Mouse (Mus musculus): ENCODE results near the gene Naa15. TPM values are rescaled to one million over a fixed set of nuclear protein-coding genes. Genes with fewer than 3 reads are reported as not detected.
A peak's percentile ranks its signal among the peaks of the same experiment; 100 is the strongest.
"Not testable (repeated sequence)": the region's sequence is repeated elsewhere in the genome, so short reads cannot be mapped to it uniquely, and the experiment has no call there.

The Naa15 gene
- polyA plus RNA-seq, 1 experiment from 2014 or later = 65.4 TPM

DNA sequence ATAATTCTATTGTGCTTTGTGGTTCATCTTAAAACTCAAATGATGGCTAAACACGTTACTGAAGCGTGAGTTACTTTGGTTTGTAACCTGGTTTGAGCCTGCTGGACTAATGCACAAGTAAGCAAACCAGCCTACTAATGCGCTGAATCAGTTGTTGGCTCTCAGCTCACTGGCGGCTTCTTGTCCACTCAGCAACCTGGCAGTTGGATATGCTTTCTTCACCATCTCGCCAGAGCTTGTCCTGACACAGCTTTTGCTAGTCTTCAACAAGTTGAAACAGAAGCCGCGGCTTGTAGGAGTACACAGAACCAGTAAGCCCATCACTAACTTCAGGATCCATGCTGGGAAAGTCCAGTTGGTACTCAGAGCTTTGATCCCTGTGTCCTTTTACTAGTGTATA lies 2.5 kb upstream of the Naa15 start:
- H3K27me3 ChIP-seq = no peaks in the 10 kb centered on the region
- H3K9ac ChIP-seq = no peak overlapping the region
- no peaks in the 10 kb centered on the region for H3K36me3 ChIP-seq
- no peak overlapping the region for H3K4me3 ChIP-seq
- H3K4me1 ChIP-seq = peaks cover 7% of the 10 kb centered on the region; the same call in 1 of the 2 replicates
- H3K4me2 ChIP-seq (replicated peaks) = no peak overlapping the region
- 87% methylated on average over 7 of the region's 7 CpGs for WGBS
- no peak overlapping the region for H3K27ac ChIP-seq
- no peaks in the 10 kb centered on the region for H3K9me3 ChIP-seq
- no peak for ATAC-seq (ENCODE audit: insufficient number of reproducible peaks, insufficient read depth, low FRiP score, low TSS enrichment)

DNA sequence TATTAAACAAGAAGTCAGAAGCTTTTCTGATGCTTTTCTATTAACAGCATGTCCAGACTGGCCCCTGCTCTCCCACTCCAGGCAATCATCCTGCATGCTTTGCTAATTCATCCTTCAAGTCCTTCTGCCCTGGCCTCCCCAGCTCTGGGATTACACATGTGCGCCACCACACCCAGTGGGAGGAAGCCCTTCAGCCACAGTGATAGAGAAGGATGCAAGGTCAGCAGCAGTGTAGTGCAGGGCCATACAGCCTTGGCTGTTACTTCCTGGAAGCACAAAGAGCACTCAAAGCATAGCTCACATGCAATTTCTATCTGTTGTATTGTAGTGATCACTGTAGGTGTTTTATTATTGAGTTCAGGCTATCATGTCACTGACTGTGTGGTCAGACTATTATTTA lies 1.7 kb upstream of the Naa15 start:
- Histone ChIP-seq H3K4me3 (no peak overlapping the region), H3K9ac (no peak overlapping the region), H3K4me1 (peaks cover 12% of the 10 kb centered on the region), H3K4me2 (replicated peaks) (no peak overlapping the region), H3K27me3 (no peaks in the 10 kb centered on the region), H3K36me3 (no peaks in the 10 kb centered on the region), H3K27ac (no peak overlapping the region), H3K9me3 (no peaks in the 10 kb centered on the region)
- 90% methylated on average over 1 of the region's 1 CpGs for WGBS
- no peak for ATAC-seq (ENCODE audit: insufficient number of reproducible peaks, insufficient read depth, low FRiP score, low TSS enrichment)

DNA sequence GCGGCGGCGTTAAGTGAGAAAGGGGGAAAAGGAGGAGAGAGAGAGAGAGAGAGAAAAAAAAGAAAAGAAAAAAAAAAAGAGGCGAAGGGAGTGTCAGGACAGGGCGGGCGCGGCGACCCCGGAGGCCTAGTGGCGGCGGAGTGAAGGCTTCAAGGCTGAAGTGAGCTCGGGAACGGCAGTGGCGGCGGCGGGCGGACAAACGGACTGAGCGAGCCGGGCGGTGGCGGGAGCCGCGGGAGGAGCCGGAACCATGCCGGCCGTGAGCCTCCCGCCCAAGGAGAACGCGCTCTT lies 1.1 kb downstream of the Naa15 start:
- peak overlapping the region; percentile 98 for H3K9ac ChIP-seq
- peak overlapping the region; percentile 76 for H3K4me2 ChIP-seq (replicated peaks)
- peak overlapping the region; percentile 94 for H3K27ac ChIP-seq
- peak; percentile 41; the same call in 1 of the 2 replicates for ATAC-seq (ENCODE audit: insufficient number of reproducible peaks, insufficient read depth, low FRiP score, low TSS enrichment)
- no peaks in the 10 kb centered on the region for H3K9me3 ChIP-seq
- WGBS = 0% methylated on average over 23 of the region's 30 CpGs
- peak overlapping the region; percentile 99 for H3K4me3 ChIP-seq
- H3K4me1 ChIP-seq = peaks cover 16% of the 10 kb centered on the region
- H3K27me3 ChIP-seq = no peaks in the 10 kb centered on the region
- no peaks in the 10 kb centered on the region for H3K36me3 ChIP-seq

DNA sequence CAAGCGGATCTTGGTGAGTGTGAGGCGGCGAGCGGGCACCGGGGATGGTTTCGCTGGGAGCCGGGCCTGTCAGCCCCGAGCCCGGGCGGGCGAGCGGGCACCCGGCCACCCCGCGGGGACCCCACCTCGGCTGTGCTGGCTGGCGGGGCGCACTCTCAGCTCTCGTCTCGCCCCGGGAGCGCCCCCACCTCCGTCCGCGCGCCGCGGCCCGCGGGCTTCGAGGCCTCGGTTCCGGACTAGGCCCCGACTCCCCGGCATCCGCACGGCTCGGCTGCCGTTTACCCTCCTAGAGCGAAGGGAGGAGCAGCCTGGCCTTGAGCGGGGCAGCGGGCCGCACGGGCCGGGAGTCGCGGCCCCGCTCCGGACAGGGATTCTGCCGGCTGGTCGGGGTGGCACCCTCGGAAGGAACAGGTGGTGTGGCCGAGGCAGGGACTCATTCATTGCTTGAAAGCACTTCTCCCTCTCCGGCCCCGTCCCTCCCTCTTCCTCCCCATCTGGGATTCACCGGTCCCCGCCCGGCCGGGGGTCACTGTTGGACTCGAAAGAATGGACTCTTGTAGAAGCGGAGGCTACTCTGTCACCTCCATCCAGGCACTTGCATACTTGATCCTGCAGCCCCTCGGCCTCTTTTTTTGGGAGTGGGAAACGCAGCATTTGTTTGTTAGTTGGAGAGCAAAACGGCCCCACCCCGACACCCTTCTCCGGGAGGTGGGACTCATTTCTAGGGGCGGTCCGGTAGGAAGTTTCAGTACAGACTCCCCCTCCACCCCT lies 1.6 kb downstream of the Naa15 start:
- peak overlapping the region; percentile 94 for H3K27ac ChIP-seq
- H3K4me1 ChIP-seq = peaks cover 16% of the 10 kb centered on the region
- peak overlapping the region; percentile 99 for H3K4me3 ChIP-seq
- H3K27me3 ChIP-seq = no peaks in the 10 kb centered on the region
- H3K36me3 ChIP-seq = no peaks in the 10 kb centered on the region
- no peaks in the 10 kb centered on the region for H3K9me3 ChIP-seq
- H3K4me2 ChIP-seq (replicated peaks) = peak overlapping the region; percentile 76
- peak; percentile 57; the same call in 1 of the 2 replicates for ATAC-seq (ENCODE audit: insufficient number of reproducible peaks, insufficient read depth, low FRiP score, low TSS enrichment)
- peak overlapping the region; percentile 98 for H3K9ac ChIP-seq
- under 1% methylated on average over 66 of the region's 68 CpGs for WGBS

DNA sequence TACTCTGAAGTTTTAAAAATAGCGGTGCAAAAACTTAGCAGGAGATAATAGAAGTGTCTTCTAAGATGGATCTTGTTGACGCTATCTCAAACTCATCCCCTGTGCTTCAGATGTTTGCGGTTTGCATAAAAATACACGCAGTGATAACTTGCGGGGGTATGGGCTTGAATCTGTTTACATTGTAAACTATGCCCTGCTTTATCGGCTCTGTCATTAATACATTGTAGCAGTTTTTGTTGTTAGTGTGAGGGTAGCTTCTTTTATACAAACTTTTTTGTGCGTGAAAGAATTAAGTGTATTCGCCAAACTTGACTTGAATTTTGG lies 2.1 kb downstream of the Naa15 start:
- WGBS = 6% methylated on average over 8 of the region's 8 CpGs
- Histone ChIP-seq H3K4me1 (peaks cover 16% of the 10 kb centered on the region), H3K27me3 (no peaks in the 10 kb centered on the region), H3K4me3 (peak overlapping the region; percentile 99), H3K36me3 (no peaks in the 10 kb centered on the region), H3K4me2 (replicated peaks) (peak overlapping the region; percentile 76), H3K27ac (peak overlapping the region; percentile 94; the same call in 1 of the 2 replicates), H3K9ac (peak overlapping the region; percentile 98), H3K9me3 (no peaks in the 10 kb centered on the region)
- ATAC-seq (ENCODE audit: insufficient number of reproducible peaks, insufficient read depth, low FRiP score, low TSS enrichment) = no peak

DNA sequence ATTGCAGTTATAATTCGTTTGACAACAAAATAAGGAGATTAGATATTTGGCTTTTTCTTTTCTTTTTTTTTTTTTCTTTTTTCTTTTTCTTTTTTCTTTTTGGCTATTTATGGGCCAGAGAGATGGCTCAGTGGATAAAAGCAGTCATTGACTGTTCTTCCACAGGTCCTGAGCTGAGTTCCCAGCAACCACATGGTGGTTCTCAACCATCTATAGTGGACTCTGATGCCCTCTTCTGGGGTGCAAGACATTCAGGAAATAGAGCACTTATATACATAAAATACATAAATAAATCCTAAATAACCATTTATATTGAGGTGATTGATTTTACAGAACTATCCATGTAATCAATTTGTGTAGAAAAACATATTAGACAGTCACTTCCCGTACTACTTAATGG lies 2.5 kb downstream of the Naa15 start:
- H3K27me3 ChIP-seq = no peaks in the 10 kb centered on the region
- peaks cover 16% of the 10 kb centered on the region for H3K4me1 ChIP-seq
- no peaks in the 10 kb centered on the region for H3K9me3 ChIP-seq
- peak overlapping the region; percentile 98; the same call in 1 of the 2 replicates for H3K9ac ChIP-seq
- 44% methylated on average over 2 of the region's 2 CpGs for WGBS
- ATAC-seq (ENCODE audit: insufficient number of reproducible peaks, insufficient read depth, low FRiP score, low TSS enrichment) = no peak
- H3K4me2 ChIP-seq (replicated peaks) = peak overlapping the region; percentile 76
- H3K27ac ChIP-seq = no peak overlapping the region
- no peaks in the 10 kb centered on the region for H3K36me3 ChIP-seq
- peak overlapping the region; percentile 99 for H3K4me3 ChIP-seq

DNA sequence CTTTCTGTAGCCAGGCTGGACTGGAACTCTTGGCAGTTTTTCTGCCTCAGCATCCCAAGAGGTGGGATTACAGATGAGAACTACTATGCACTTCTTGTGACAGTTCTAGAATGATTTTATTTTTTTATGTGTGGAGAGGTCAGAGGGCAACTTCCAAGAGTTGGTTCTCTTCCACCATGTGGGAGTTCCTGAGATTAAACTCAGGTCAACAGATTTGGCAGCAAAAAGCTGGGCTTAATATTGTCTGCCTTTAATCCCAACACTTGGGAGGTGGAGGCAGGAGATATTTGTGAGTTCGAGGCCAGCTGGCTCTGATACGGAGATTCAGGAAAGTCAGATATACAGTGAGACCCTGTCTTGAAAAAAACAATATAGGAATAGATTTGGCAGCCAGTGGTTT lies 3.0 kb downstream of the Naa15 start:
- peak overlapping the region; percentile 76 for H3K4me2 ChIP-seq (replicated peaks)
- 83% methylated on average over 2 of the region's 2 CpGs for WGBS
- H3K27me3 ChIP-seq = no peaks in the 10 kb centered on the region
- no peak overlapping the region for H3K27ac ChIP-seq
- peaks cover 16% of the 10 kb centered on the region for H3K4me1 ChIP-seq
- no peaks in the 10 kb centered on the region for H3K9me3 ChIP-seq
- H3K36me3 ChIP-seq = no peaks in the 10 kb centered on the region
- no peak for ATAC-seq (ENCODE audit: insufficient number of reproducible peaks, insufficient read depth, low FRiP score, low TSS enrichment)
- no peak overlapping the region for H3K9ac ChIP-seq
- no peak overlapping the region for H3K4me3 ChIP-seq

DNA sequence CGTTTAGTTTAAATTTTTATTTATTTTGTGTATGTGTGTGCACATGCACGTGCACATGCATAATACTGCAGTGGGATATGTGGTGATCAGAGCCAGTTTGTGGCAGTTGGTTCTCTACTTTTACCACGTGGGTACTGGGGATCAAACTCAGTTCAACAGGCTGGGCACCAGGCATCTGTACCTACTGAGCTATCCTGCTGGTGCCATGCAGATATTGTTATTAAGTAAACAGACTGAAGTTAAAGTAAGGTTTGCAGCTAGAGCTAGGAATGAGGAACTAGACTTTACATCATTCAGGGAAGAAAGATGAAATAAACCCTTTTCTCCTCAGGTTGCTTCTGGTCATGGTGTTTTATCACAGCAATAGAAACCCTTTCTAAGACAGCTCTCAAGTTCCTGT lies 7.0 kb downstream of the Naa15 start:
- Histone ChIP-seq H3K9ac (no peak overlapping the region), H3K4me3 (no peak overlapping the region), H3K36me3 (no peaks in the 10 kb centered on the region), H3K4me2 (replicated peaks) (no peak overlapping the region), H3K9me3 (no peaks in the 10 kb centered on the region), H3K27me3 (no peaks in the 10 kb centered on the region), H3K27ac (no peak overlapping the region), H3K4me1 (peaks cover 9% of the 10 kb centered on the region)
- 84% methylated on average over 3 of the region's 3 CpGs for WGBS
- ATAC-seq (ENCODE audit: insufficient number of reproducible peaks, insufficient read depth, low FRiP score, low TSS enrichment) = no peak

DNA sequence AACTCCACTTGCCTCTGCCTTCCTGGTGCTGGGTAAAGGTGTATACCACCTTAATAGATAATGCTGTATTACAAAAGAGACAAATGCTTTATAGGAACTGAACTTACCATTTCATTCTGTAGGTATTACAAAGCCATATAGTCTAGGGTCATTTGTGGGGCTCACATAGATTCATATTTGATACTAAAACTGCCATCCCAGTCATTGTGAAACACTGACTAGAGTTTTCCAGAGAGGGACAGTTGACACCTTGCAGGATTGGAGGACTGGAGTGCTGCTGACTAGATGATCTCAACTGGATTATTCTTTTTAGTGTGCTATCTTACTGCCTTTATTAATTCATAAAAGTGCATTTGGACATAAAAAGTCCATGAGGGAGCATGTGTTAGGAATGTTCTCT lies 10.4 kb downstream of the Naa15 start:
- ATAC-seq (ENCODE audit: insufficient number of reproducible peaks, insufficient read depth, low FRiP score, low TSS enrichment) = no peak
- Histone ChIP-seq H3K4me1 (no peaks in the 10 kb centered on the region), H3K9me3 (no peaks in the 10 kb centered on the region), H3K4me2 (replicated peaks) (no peak overlapping the region), H3K27ac (no peak overlapping the region), H3K27me3 (no peaks in the 10 kb centered on the region), H3K36me3 (no peaks in the 10 kb centered on the region), H3K4me3 (no peak overlapping the region), H3K9ac (no peak overlapping the region)

DNA sequence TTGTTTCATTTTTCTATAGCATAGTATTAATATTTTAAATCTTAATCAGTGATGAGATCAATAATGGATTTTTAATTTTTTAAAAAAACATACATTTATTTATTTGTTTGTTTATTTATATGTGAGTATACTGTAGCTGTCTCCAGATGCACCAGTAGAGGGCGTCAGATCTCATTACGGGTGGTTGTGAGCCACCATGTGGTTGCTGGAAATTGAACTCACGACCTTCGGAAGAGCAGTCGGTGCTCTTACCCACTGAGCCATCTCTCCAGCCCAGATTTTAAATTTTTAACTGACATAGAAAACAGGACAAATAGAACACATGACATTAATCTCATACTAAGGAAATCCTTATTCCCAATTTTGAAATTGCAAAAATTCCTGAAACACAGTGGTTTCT lies 19.4 kb downstream of the Naa15 start:
- H3K27ac ChIP-seq; H3K36me3 ChIP-seq; H3K9ac ChIP-seq; H3K4me1 ChIP-seq; ATAC-seq (ENCODE audit: insufficient number of reproducible peaks, insufficient read depth, low FRiP score, low TSS enrichment); H3K9me3 ChIP-seq; H3K27me3 ChIP-seq; H3K4me3 ChIP-seq; H3K4me2 ChIP-seq (replicated peaks): not testable (repeated sequence)
- WGBS = 90% methylated on average over 5 of the region's 5 CpGs

DNA sequence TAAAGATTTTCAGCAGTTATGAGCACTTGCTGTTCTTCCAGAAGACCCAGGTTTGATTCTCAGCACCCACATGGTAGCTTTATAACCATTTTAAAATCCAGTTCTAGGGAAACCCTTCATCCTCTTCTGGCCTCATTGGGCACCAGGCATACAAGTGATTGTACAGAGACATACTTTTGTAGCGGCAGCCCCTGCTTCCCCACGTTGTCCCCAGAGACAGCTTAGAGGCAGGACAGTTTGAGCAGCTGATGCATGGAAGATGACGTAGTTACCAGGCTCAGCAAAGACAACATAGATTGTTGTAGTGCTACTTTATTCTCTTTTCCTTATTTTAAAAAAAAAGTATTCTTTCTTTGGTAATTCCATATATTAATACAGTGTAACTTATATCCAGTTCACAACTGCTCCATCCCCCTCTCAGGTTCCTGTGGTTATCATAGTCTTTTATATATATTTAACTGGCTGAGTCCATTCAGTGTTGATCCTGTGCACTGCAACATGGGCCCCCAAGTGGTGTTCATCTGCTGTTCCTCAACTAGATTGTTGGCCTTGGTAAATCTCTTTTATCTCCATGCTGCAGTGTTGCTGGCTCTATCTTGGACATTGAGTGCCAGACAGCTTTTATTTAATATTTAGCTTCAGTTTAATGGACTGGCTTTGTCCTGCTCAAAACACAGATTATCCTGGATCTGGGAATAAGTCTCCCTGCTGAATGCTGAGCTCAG lies 20.1 kb downstream of the Naa15 start:
- H3K4me1 ChIP-seq = no peaks in the 10 kb centered on the region
- H3K4me3 ChIP-seq = no peak overlapping the region
- no peak overlapping the region for H3K9ac ChIP-seq
- H3K4me2 ChIP-seq (replicated peaks) = no peak overlapping the region
- H3K9me3 ChIP-seq = no peaks in the 10 kb centered on the region
- no peak overlapping the region for H3K27ac ChIP-seq
- no peaks in the 10 kb centered on the region for H3K27me3 ChIP-seq
- peaks cover 12% of the 10 kb centered on the region for H3K36me3 ChIP-seq
- 85% methylated on average over 3 of the region's 3 CpGs for WGBS
- ATAC-seq (ENCODE audit: insufficient number of reproducible peaks, insufficient read depth, low FRiP score, low TSS enrichment) = no peak

DNA sequence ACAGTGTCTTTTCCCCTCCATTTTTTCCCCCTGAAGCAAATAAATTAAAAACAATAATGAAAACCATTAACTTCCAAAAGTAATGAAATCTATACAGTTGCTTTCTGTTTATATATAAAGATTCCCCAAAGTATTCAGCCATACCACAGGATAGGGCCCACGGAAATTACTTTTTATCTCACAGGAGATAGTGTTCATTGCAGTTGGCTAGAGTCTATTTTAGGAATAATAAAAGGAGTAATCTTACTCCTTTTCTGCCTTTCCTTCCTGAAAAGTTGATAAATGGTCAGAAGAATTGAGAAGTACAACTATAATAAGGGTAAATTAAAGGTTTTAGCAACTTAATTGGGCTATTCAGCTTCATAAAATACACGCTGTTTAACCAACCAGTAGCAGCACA lies 53.6 kb downstream of the Naa15 start:
- Histone ChIP-seq H3K27ac (no peak overlapping the region), H3K4me2 (replicated peaks) (no peak overlapping the region), H3K36me3 (peaks cover 67% of the 10 kb centered on the region), H3K27me3 (no peaks in the 10 kb centered on the region), H3K4me1 (no peaks in the 10 kb centered on the region), H3K9me3 (no peaks in the 10 kb centered on the region), H3K4me3 (no peak overlapping the region), H3K9ac (no peak overlapping the region)
- 80% methylated on average over 2 of the region's 2 CpGs for WGBS
- no peak for ATAC-seq (ENCODE audit: insufficient number of reproducible peaks, insufficient read depth, low FRiP score, low TSS enrichment)

All from embryonic facial prominence, embryonic 12.5 days (tissue).